Mouse (Mus musculus): ENCODE results near the gene Clk3.
"Not testable (repeated sequence)": the region's sequence is repeated elsewhere in the genome, so short reads cannot be mapped to it uniquely, and the experiment has no call there.

DNA sequence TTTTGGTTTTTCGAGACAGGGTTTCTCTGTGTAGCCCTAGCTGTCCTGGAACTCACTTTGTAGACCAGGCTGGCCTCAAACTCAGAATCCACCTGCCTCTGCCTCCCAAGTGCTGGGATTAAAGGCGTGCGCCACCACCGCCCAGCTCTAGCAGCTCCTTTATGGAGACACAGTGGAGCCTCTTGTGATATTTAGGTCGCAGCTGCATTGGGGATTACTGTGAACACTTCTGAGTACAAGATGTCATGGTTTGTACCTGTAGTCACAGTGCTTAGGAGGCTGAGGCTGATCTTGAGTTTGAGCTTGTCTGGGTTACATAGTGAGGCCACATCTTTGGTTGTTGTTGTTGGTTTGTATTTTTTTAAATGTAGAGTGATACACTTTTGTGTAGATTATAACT is 55.4 kb downstream of the Clk3 start:
- not testable (repeated sequence) for TF ChIP-seq CTCF (IDR thresholded peaks at IDR 0.05; ENCODE audit: low read depth, low read length); GATA1 (IDR thresholded peaks at IDR 0.05; ENCODE audit: borderline replicate concordance, low read length); TAL1 (conservative IDR thresholded peaks at IDR 0.05; ENCODE audit: low read depth, low read length); GATA2 (IDR thresholded peaks at IDR 0.05; ENCODE audit: borderline replicate concordance, low read depth, low read length)

Measured in G1E (cell line).